Mouse (Mus musculus): Measurements from ENCODE around the gene Zfp740.

GRCm38 (mm10) chr15:102216459-102217228, 13.6 kb downstream of the Zfp740 start:
- no peak for TF ChIP-seq GATA1 (IDR thresholded peaks at IDR 0.05; ENCODE audit: low read length)
- no peak for TF ChIP-seq TAL1 (IDR thresholded peaks at IDR 0.05; ENCODE audit: low read length)
